Mouse (Mus musculus): Measurements from ENCODE around the gene Ccdc157. TPM values are rescaled to one million over a fixed set of nuclear protein-coding genes. Genes with fewer than 3 reads are reported as not detected.

Gene Ccdc157
- total and polyA plus RNA-seq, 2 experiments from 2014 or later: 2.7 to 6.5 TPM

DNA sequence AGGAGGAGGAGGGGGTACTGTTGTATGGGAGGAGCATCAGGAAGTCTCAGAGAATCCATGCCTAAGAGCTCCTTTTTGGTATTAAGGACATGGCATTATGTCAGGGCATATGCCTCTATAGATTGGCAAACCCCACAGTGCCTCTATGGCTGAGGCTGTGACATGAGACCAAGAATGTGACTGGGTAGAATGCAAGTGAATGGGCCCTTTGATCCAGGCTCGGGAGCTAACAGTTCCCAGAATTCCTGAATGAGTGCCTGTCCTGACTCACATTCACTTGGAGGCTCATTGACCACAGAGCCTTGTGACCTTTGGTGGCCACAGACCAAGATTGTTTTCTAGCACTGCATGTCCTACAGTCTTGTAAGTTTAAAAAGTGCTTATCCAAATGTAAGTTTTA is 22.0 kb upstream of the Ccdc157 start:
- WGBS: 25% methylated on average over 1 of the region's 1 CpGs
- H3K36me3 ChIP-seq (replicated peaks; ENCODE audit: control insufficient read depth, insufficient read depth, low read length): peaks cover 58% of the 10 kb centered on the region
- H3K4me2 ChIP-seq (ENCODE audit: low read depth, low read length): no peak overlapping the region
- no peaks in the 10 kb centered on the region for H3K27me3 ChIP-seq (ENCODE audit: control insufficient read depth, insufficient read depth, low read length)
- DNase-seq (ENCODE audit: low spot score): no peak
- H3K9me3 ChIP-seq (replicated peaks; ENCODE audit: control insufficient read depth, low read length): no peaks in the 10 kb centered on the region
- no peak overlapping the region for H3K9ac ChIP-seq (replicated peaks; ENCODE audit: low read depth, low read length)
- ATAC-seq (ENCODE audit: insufficient read depth, low read depth): no peak
- H3K4me1 ChIP-seq (ENCODE audit: control insufficient read depth, insufficient read depth): peaks cover 7% of the 10 kb centered on the region; the same call in 1 of the 2 replicates
- H3K27ac ChIP-seq (ENCODE audit: low read depth): no peak overlapping the region
- TF ChIP-seq CTCF (IDR thresholded peaks at IDR 0.05; ENCODE audit: low read depth) (no peak), EP300 (IDR thresholded peaks at IDR 0.05; ENCODE audit: low read depth) (no peak)
- no peak overlapping the region for H3K4me3 ChIP-seq (ENCODE audit: low read depth, low read length)

DNA sequence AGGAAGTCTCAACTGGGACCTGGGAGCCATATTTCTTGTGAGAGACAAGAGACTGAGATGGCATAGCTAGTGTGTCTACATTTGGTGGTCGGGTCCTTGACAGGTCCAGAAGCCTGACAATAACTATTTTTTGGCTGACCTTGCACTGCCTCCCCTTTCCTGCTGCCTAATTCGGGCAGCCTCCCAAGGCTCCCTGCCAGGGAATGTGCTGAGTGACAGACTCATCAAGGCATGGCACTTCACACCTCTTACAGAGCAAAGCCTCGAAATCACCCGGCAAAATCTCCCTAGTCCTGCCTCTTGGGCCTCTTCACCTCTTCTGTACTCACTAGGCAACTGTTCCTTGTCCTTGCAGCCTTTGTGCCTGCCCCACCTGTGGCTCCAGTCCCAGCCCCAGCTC is 17.6 kb upstream of the Ccdc157 start:
- Histone ChIP-seq H3K4me1 (ENCODE audit: control insufficient read depth, insufficient read depth) (peaks cover 4% of the 10 kb centered on the region; the same call in 1 of the 2 replicates), H3K27ac (ENCODE audit: low read depth) (peak overlapping the region; percentile 61), H3K9me3 (replicated peaks; ENCODE audit: control insufficient read depth, low read length) (no peaks in the 10 kb centered on the region), H3K27me3 (ENCODE audit: control insufficient read depth, insufficient read depth, low read length) (no peaks in the 10 kb centered on the region), H3K4me3 (ENCODE audit: low read depth, low read length) (no peak overlapping the region), H3K9ac (replicated peaks; ENCODE audit: low read depth, low read length) (no peak overlapping the region), H3K4me2 (ENCODE audit: low read depth, low read length) (no peak overlapping the region), H3K36me3 (replicated peaks; ENCODE audit: control insufficient read depth, insufficient read depth, low read length) (peaks cover 96% of the 10 kb centered on the region)
- DNase-seq (ENCODE audit: low spot score) (peak; percentile 52), ATAC-seq (ENCODE audit: insufficient read depth, low read depth) (peak; percentile 79)
- TF ChIP-seq EP300 (IDR thresholded peaks at IDR 0.05; ENCODE audit: low read depth) (no peak), CTCF (IDR thresholded peaks at IDR 0.05; ENCODE audit: low read depth) (no peak)
- 22% methylated on average over 4 of the region's 4 CpGs for WGBS

DNA sequence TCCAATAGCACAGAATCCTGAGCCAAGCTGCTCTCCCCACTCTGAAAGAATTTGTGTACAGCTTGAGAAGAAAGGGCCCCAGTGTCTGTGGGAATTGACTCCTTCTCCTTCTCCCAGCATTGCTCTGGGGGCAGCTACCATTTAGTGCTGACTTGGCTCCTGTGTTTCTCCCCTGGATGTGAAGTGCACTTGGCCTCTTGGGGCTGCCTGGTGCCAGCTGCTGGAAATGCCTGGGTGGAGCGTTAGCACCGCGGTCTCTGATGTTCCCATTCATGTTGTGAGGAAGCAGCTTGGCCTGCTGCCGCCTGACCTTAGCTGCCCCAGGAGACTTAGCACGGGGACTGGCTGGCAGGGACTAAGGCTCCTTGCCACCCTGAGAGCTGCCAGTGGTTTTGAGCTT is 14.5 kb upstream of the Ccdc157 start:
- WGBS: 62% methylated on average over 5 of the region's 5 CpGs
- Histone ChIP-seq H3K27ac (ENCODE audit: low read depth) (no peak overlapping the region), H3K9me3 (replicated peaks; ENCODE audit: control insufficient read depth, low read length) (no peaks in the 10 kb centered on the region)

DNA sequence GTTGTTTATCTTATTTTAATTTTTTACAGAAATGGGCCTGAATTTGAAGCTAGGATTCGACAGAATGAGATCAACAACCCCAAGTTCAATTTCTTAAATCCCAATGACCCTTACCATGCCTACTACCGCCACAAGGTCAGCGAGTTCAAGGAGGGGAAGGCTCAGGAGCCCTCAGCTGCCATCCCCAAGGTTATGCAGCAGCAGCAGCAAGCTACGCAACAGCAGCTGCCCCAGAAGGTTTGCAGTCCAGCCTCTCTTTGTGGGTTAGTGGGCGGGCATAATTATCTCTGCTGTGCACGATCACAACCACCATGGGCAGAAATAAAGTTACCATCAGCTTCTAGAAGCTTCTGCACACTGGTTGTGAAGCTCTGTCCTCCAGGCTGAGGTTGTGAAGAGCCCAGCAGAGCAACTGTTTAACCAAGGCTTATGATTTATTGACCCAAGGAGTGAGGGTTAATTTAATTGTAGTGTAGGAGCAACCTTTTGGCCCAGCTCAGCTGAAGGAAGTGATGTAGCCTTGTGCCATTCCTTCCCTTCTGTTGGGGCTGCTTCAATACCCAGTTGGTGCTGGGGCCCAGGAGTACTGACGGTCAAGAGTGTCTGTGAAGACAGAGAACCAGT is 6.5 kb upstream of the Ccdc157 start:
- DNase-seq (ENCODE audit: low spot score): no peak

More for the DNA sequence above, 14.5 kb upstream of the Ccdc157 start:
- Histone ChIP-seq H3K36me3 (replicated peaks; ENCODE audit: control insufficient read depth, insufficient read depth, low read length) (peaks cover 100% of the 10 kb centered on the region), H3K27me3 (ENCODE audit: control insufficient read depth, insufficient read depth, low read length) (no peaks in the 10 kb centered on the region), H3K9ac (replicated peaks; ENCODE audit: low read depth, low read length) (no peak overlapping the region), H3K4me3 (ENCODE audit: low read depth, low read length) (no peak overlapping the region), H3K4me1 (ENCODE audit: control insufficient read depth, insufficient read depth) (peaks cover 4% of the 10 kb centered on the region; the same call in 1 of the 2 replicates), H3K4me2 (ENCODE audit: low read depth, low read length) (no peak overlapping the region)
- TF ChIP-seq EP300 (IDR thresholded peaks at IDR 0.05; ENCODE audit: low read depth): no peak
- TF ChIP-seq CTCF (IDR thresholded peaks at IDR 0.05; ENCODE audit: low read depth): no peak
- ATAC-seq (ENCODE audit: insufficient read depth, low read depth) (0 out of 2 replicates have a peak, but pooled peaks have one; percentile 13), DNase-seq (ENCODE audit: low spot score) (no peak)

DNA sequence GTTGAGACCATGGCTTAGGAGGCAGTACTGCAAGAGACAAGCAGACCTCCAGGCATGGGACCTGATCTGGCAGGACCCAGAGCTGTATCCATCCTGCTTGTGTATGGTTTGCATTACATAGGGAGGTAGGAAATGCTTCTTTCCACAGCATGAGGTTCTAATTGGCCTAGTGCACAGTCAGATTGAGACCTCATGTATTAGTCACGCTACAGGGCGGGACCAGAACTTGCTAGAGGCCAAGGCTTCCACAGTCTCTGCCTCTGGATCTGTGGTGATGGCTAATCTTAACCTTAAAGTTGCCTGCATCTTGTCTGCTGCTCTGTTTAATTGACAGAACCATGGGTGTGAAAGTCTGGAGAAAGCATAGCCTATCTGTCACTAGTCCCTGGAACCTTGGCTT is 4.6 kb upstream of the Ccdc157 start:
- Histone ChIP-seq H3K9ac (replicated peaks; ENCODE audit: low read depth, low read length) (no peak overlapping the region), H3K4me2 (ENCODE audit: low read depth, low read length) (no peak overlapping the region), H3K9me3 (replicated peaks; ENCODE audit: control insufficient read depth, low read length) (no peaks in the 10 kb centered on the region), H3K4me1 (ENCODE audit: control insufficient read depth, insufficient read depth) (peaks cover 13% of the 10 kb centered on the region), H3K27ac (ENCODE audit: low read depth) (no peak overlapping the region), H3K27me3 (ENCODE audit: control insufficient read depth, insufficient read depth, low read length) (no peaks in the 10 kb centered on the region), H3K36me3 (replicated peaks; ENCODE audit: control insufficient read depth, insufficient read depth, low read length) (peaks cover 85% of the 10 kb centered on the region), H3K4me3 (ENCODE audit: low read depth, low read length) (no peak overlapping the region)
- TF ChIP-seq CTCF (IDR thresholded peaks at IDR 0.05; ENCODE audit: low read depth): no peak
- no peak for DNase-seq (ENCODE audit: low spot score)
- ATAC-seq (ENCODE audit: insufficient read depth, low read depth): no peak
- 83% methylated on average over 2 of the region's 2 CpGs for WGBS

More for the DNA sequence above, 6.5 kb upstream of the Ccdc157 start:
- Histone ChIP-seq H3K36me3 (replicated peaks; ENCODE audit: control insufficient read depth, insufficient read depth, low read length) (peaks cover 99% of the 10 kb centered on the region), H3K9me3 (replicated peaks; ENCODE audit: control insufficient read depth, low read length) (no peaks in the 10 kb centered on the region), H3K4me1 (ENCODE audit: control insufficient read depth, insufficient read depth) (peaks cover 3% of the 10 kb centered on the region), H3K4me2 (ENCODE audit: low read depth, low read length) (no peak overlapping the region), H3K9ac (replicated peaks; ENCODE audit: low read depth, low read length) (no peak overlapping the region), H3K27me3 (ENCODE audit: control insufficient read depth, insufficient read depth, low read length) (no peaks in the 10 kb centered on the region), H3K4me3 (ENCODE audit: low read depth, low read length) (no peak overlapping the region), H3K27ac (ENCODE audit: low read depth) (no peak overlapping the region)
- TF ChIP-seq EP300 (IDR thresholded peaks at IDR 0.05; ENCODE audit: low read depth) (no peak), CTCF (IDR thresholded peaks at IDR 0.05; ENCODE audit: low read depth) (no peak)
- ATAC-seq (ENCODE audit: insufficient read depth, low read depth): no peak
- WGBS: 89% methylated on average over 7 of the region's 7 CpGs
